22 mouse cellular contexts compared by ENCODE assay signal in the genomic region with DNA sequence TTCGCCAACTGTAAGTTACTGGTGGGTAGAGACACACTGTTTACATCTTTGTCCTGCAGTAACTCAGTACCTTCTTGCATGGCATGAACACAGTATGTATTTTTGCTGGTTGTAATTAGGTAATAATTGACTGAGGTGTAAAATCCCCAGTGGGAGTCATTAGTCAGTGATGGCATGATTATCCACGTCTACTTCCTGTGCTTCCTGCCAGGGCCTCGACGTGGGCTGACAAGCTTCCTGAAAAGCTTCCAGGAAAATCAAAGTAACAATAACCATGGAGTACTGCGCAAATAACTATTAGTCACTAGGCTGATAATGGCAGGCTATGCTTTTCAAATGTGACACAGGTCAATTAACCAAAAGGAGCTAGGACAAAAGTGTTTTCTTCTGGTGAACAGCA.
DNase-seq lines count a peak whose midpoint lies in the region; ATAC-seq and TF ChIP-seq lines count a peak whose summit lies in the region.
"Had no signal": no experiment of that assay in that cellular context is flagged by ENCODE, and none has a peak within 500 bp of the region (broad histone marks: within the 10 kb centered on the region; RNA-seq: fewer than 3 reads in every experiment).

No protein-coding gene starts in this region.

- no peak overlapping the region for H3K9ac ChIP-seq in forebrain, embryonic 11.5 days (ENCODE audit: low read length)
- H3K9ac ChIP-seq in forebrain, embryonic 12.5 days, result no peak overlapping the region
- H3K9ac ChIP-seq in heart, embryonic 14.5 days (ENCODE audit: low read length), result no peak overlapping the region
- H3K9ac ChIP-seq in lung, postnatal 0 days (replicated peaks; ENCODE audit: low read depth), result no peak overlapping the region
- H3K9ac ChIP-seq: hindbrain, embryonic 14.5 days; limb, embryonic 15.5 days; liver, embryonic 13.5 days had no signal

- peak; percentile 46; the same call in 1 of the 2 replicates for TF ChIP-seq EP300 in lung, postnatal 0 days (IDR thresholded peaks at IDR 0.05)

- peaks cover 4% of the 10 kb centered on the region; the same call in 1 of the 2 replicates for H3K4me1 ChIP-seq in forebrain, embryonic 11.5 days (replicated peaks; ENCODE audit: control insufficient read depth, insufficient read depth, low read length)
- peaks cover 29% of the 10 kb centered on the region for H3K4me1 ChIP-seq in forebrain, embryonic 12.5 days
- peaks cover 29 to 50% of the 10 kb centered on the region in 2 experiments for H3K4me1 ChIP-seq in heart, embryonic 14.5 days (ENCODE audit: control insufficient read depth in 2 of 2, insufficient read depth in 2 of 2, low read length in 2 of 2)
- peaks cover 15% of the 10 kb centered on the region for H3K4me1 ChIP-seq in lung, postnatal 0 days (ENCODE audit: insufficient read depth, low read depth, low read length)

- H3K36me3 ChIP-seq in forebrain, embryonic 11.5 days (ENCODE audit: control insufficient read depth, insufficient read depth, low read length), result no peaks in the 10 kb centered on the region
- no peaks in the 10 kb centered on the region for H3K36me3 ChIP-seq in forebrain, embryonic 12.5 days (replicated peaks)
- H3K36me3 ChIP-seq in heart, embryonic 14.5 days (ENCODE audit: control insufficient read depth, insufficient read depth, low read length), result no peaks in the 10 kb centered on the region
- H3K36me3 ChIP-seq in lung, postnatal 0 days (ENCODE audit: insufficient read depth, low read length), result no peaks in the 10 kb centered on the region
- H3K36me3 ChIP-seq: limb, embryonic 10.5 days; limb, embryonic 15.5 days; liver, embryonic 13.5 days had no signal

- peak; percentile 23 for DNase-seq in forebrain, embryonic 11.5 days (ENCODE audit: low spot score)
- no peak for DNase-seq in heart, adult 8-10 months (ENCODE audit: low spot score)
- DNase-seq in lung, postnatal 0 days (ENCODE audit: low spot score), result no peak
- DNase-seq in lung, postnatal 14 days, result no peak
- peak; percentile 59 for DNase-seq in fat pad, adult 2 months (ENCODE audit: extremely low read depth, low read depth, low spot score)
- DNase-seq in layer of hippocampus, adult 9-11 months, result no peak
- DNase-seq: adrenal gland, postnatal 10 days; cerebellum, adult 2 months; cerebellum, postnatal 14 days; gastrocnemius, postnatal 14 days; kidney, adult 18-20 months; liver, embryonic 13.5 days; lung, adult 18-20 months had no signal

- no peak overlapping the region for H3K4me3 ChIP-seq in forebrain, embryonic 11.5 days (ENCODE audit: low read depth, low read length)
- H3K4me3 ChIP-seq in forebrain, embryonic 12.5 days (replicated peaks), result no peak overlapping the region
- H3K4me3 ChIP-seq in heart, embryonic 14.5 days (ENCODE audit: control insufficient read depth in 1 of 2, insufficient read depth in 1 of 2, low read depth in 1 of 2, low read length in 2 of 2), result no peak overlapping the region
- no peak overlapping the region for H3K4me3 ChIP-seq in lung, postnatal 0 days (ENCODE audit: low read depth, low read length)
- H3K4me3 ChIP-seq: erythroblast, embryonic 14.5 days; limb, embryonic 10.5 days; limb, embryonic 15.5 days; liver, embryonic 13.5 days had no signal

- ATAC-seq in forebrain, embryonic 11.5 days (replicated peaks; ENCODE audit: low FRiP score), result no peak
- no peak for ATAC-seq in forebrain, embryonic 12.5 days (ENCODE audit: low FRiP score)
- ATAC-seq in heart, embryonic 14.5 days (ENCODE audit: insufficient number of reproducible peaks, insufficient read depth, low FRiP score, low read depth), result no peak
- ATAC-seq in lung, postnatal 0 days, result no peak
- ATAC-seq: forebrain, embryonic 14.5 days had no signal

- no peaks in the 10 kb centered on the region for H3K27me3 ChIP-seq in forebrain, embryonic 11.5 days (ENCODE audit: control insufficient read depth, insufficient read depth, low read length)
- H3K27me3 ChIP-seq in forebrain, embryonic 12.5 days, result no peaks in the 10 kb centered on the region
- H3K27me3 ChIP-seq in heart, embryonic 14.5 days (ENCODE audit: control insufficient read depth, insufficient read depth, low read length), result no peaks in the 10 kb centered on the region
- H3K27me3 ChIP-seq in lung, postnatal 0 days (replicated peaks; ENCODE audit: insufficient read depth, low read length), result no peaks in the 10 kb centered on the region
- H3K27me3 ChIP-seq: CH12.LX; limb, embryonic 15.5 days; liver, embryonic 13.5 days had no signal

- no peak overlapping the region for H3K4me2 ChIP-seq in forebrain, embryonic 11.5 days (ENCODE audit: low read depth, low read length, severe bottlenecking)
- H3K4me2 ChIP-seq in forebrain, embryonic 12.5 days, result no peak overlapping the region
- H3K4me2 ChIP-seq in heart, embryonic 14.5 days (ENCODE audit: low read length), result no peak overlapping the region
- no peak overlapping the region for H3K4me2 ChIP-seq in lung, postnatal 0 days (replicated peaks; ENCODE audit: low read depth, low read length)
- H3K4me2 ChIP-seq: hindbrain, embryonic 14.5 days; limb, embryonic 15.5 days; liver, embryonic 13.5 days; midbrain, embryonic 11.5 days had no signal

- H3K27ac ChIP-seq in forebrain, embryonic 11.5 days (ENCODE audit: low read depth, low read length), result no peak overlapping the region
- H3K27ac ChIP-seq in forebrain, embryonic 12.5 days, result no peak overlapping the region
- H3K27ac ChIP-seq in heart, embryonic 14.5 days (replicated peaks in 1 of 2; ENCODE audit: control insufficient read depth in 1 of 2, insufficient read depth in 1 of 2, low read depth in 2 of 2, low read length in 2 of 2), result peak overlapping the region; percentile 1 to 25; a peak in 1 of 4 replicates
- H3K27ac ChIP-seq in lung, postnatal 0 days (ENCODE audit: low read length), result no peak overlapping the region
- H3K27ac ChIP-seq: hindbrain, embryonic 14.5 days; limb, embryonic 10.5 days; limb, embryonic 15.5 days; liver, embryonic 13.5 days had no signal

- TF ChIP-seq CTCF in lung, postnatal 0 days (IDR thresholded peaks at IDR 0.05), result no peak

- WGBS in forebrain, embryonic 11.5 days, result 56% methylated on average over 5 of the region's 5 CpGs
- WGBS in forebrain, embryonic 12.5 days, result 40% methylated on average over 5 of the region's 5 CpGs
- 61% methylated on average over 5 of the region's 5 CpGs for WGBS in heart, embryonic 14.5 days
- 42% methylated on average over 5 of the region's 5 CpGs for WGBS in lung, postnatal 0 days

- no peaks in the 10 kb centered on the region for H3K9me3 ChIP-seq in forebrain, embryonic 11.5 days (ENCODE audit: control insufficient read depth, low read length)
- H3K9me3 ChIP-seq in forebrain, embryonic 12.5 days, result no peaks in the 10 kb centered on the region
- no peaks in the 10 kb centered on the region for H3K9me3 ChIP-seq in heart, embryonic 14.5 days (ENCODE audit: control insufficient read depth, low read length)
- no peaks in the 10 kb centered on the region for H3K9me3 ChIP-seq in lung, postnatal 0 days (ENCODE audit: low read length)
- H3K9me3 ChIP-seq: limb, embryonic 10.5 days; limb, embryonic 15.5 days; liver, embryonic 13.5 days had no signal

Comparison
In these comparisons a context has a peak if more than half of its experiments do, and no peak if none do; other contexts are left out.
1. DNase-seq: peak in forebrain, embryonic 11.5 days (single experiment) and fat pad, adult 2 months (single experiment); none in heart, adult 8-10 months (single experiment), lung, postnatal 0 days (single experiment), lung, postnatal 14 days (single experiment) and layer of hippocampus, adult 9-11 months (single experiment).
2. H3K27ac ChIP-seq: peak in heart, embryonic 14.5 days (2 of 2); none in forebrain, embryonic 11.5 days (single experiment), forebrain, embryonic 12.5 days (single experiment) and lung, postnatal 0 days (single experiment).